Mouse (Mus musculus): ENCODE results near the gene Plac9a. TPM values are rescaled to one million over a fixed set of nuclear protein-coding genes. Genes with fewer than 3 reads are reported as not detected.
"Not testable (repeated sequence)": the region's sequence is repeated elsewhere in the genome, so short reads cannot be mapped to it uniquely, and the experiment has no call there.

Gene Plac9a
- total RNA-seq (2021) (1 to 10 TPM; 1.6 to 3.4 TPM), polyA plus RNA-seq (2012; rRNA removed) (4.1 and 7.6 TPM in 2 replicates)
- long read RNA-seq, transcript Plac9a-201 (4 exons, 1,555 nt) = major isoform, 14 of 15 reads
- long read RNA-seq, partial matches to known transcripts = 0 of 15 reads
- long read RNA-seq, other reads (novel, unspliced or antisense) = 0 of 15 reads

GRCm38 (mm10) chr14:25903000-25903399 lies at the start of gene Plac9a:
TSS of gene Plac9a (minus strand) at chr14:25903100.
- H3K4me1 ChIP-seq (ENCODE audit: control insufficient read depth, insufficient read depth, low read length); H3K36me3 ChIP-seq (ENCODE audit: control insufficient read depth, insufficient read depth, low read length); H3K4me3 ChIP-seq; DNase-seq; intact Hi-C loops (cut with DNase I); H3K27me3 ChIP-seq (ENCODE audit: control insufficient read depth, insufficient read depth, low read length); H3K9ac ChIP-seq (ENCODE audit: low read depth, low read length); H3K27ac ChIP-seq; H3K79me2 ChIP-seq (replicated peaks; ENCODE audit: control insufficient read depth, insufficient read depth, low read length): not testable (repeated sequence)
- WGBS = no CpG with 5 or more reads among the region's 10 CpGs

GRCm38 (mm10) chr14:25938004-25938403 lies 35.1 kb upstream of the Plac9a start, which contains the start of gene Cphx1:
TSS of gene Cphx1 (plus strand) at chr14:25938304.
- H3K79me2 ChIP-seq (replicated peaks; ENCODE audit: control insufficient read depth, insufficient read depth, low read length); DNase-seq; H3K36me3 ChIP-seq (ENCODE audit: control insufficient read depth, insufficient read depth, low read length); H3K9ac ChIP-seq (ENCODE audit: low read depth, low read length); H3K27me3 ChIP-seq (ENCODE audit: control insufficient read depth, insufficient read depth, low read length); H3K4me3 ChIP-seq; H3K4me1 ChIP-seq (ENCODE audit: control insufficient read depth, insufficient read depth, low read length); H3K27ac ChIP-seq; intact Hi-C loops (cut with DNase I): not testable (repeated sequence)
- WGBS = no CpG with 5 or more reads among the region's 8 CpGs

GRCm38 (mm10) chr14:25936867-25937630 lies 34.1 kb upstream of the Plac9a start:
- H3K79me2 ChIP-seq (replicated peaks; ENCODE audit: control insufficient read depth, insufficient read depth, low read length); intact Hi-C loops (cut with DNase I); H3K36me3 ChIP-seq (ENCODE audit: control insufficient read depth, insufficient read depth, low read length); H3K4me3 ChIP-seq; H3K27ac ChIP-seq; H3K4me1 ChIP-seq (ENCODE audit: control insufficient read depth, insufficient read depth, low read length); H3K9ac ChIP-seq (ENCODE audit: low read depth, low read length); DNase-seq; H3K27me3 ChIP-seq (ENCODE audit: control insufficient read depth, insufficient read depth, low read length): not testable (repeated sequence)
- no CpG with 5 or more reads among the region's 5 CpGs for WGBS

- H3K4me1 ChIP-seq (ENCODE audit: control insufficient read depth, insufficient read depth, low read length); H3K27me3 ChIP-seq (ENCODE audit: control insufficient read depth, insufficient read depth, low read length); intact Hi-C loops (cut with DNase I); H3K4me3 ChIP-seq; H3K36me3 ChIP-seq (ENCODE audit: control insufficient read depth, insufficient read depth, low read length); H3K9ac ChIP-seq (ENCODE audit: low read depth, low read length); H3K27ac ChIP-seq; DNase-seq; H3K79me2 ChIP-seq (replicated peaks; ENCODE audit: control insufficient read depth, insufficient read depth, low read length): not testable (repeated sequence)
- WGBS = no CpG with 5 or more reads among the region's 10 CpGs
Measured at GRCm38 (mm10) chr14:25927562-25927881, 24.6 kb upstream of the Plac9a start, which contains the start of gene Tmem254a. TSS of gene Tmem254a (minus strand) at chr14:25927672.

GRCm38 (mm10) chr14:25926814-25927561 lies 24.1 kb upstream of the Plac9a start:
- H3K36me3 ChIP-seq (ENCODE audit: control insufficient read depth, insufficient read depth, low read length); H3K4me1 ChIP-seq (ENCODE audit: control insufficient read depth, insufficient read depth, low read length); intact Hi-C loops (cut with DNase I); H3K79me2 ChIP-seq (replicated peaks; ENCODE audit: control insufficient read depth, insufficient read depth, low read length); H3K27me3 ChIP-seq (ENCODE audit: control insufficient read depth, insufficient read depth, low read length); H3K9ac ChIP-seq (ENCODE audit: low read depth, low read length); H3K4me3 ChIP-seq; DNase-seq; H3K27ac ChIP-seq: not testable (repeated sequence)
- WGBS = no CpG with 5 or more reads among the region's 44 CpGs

GRCm38 (mm10) chr14:25918427-25919170 lies 15.7 kb upstream of the Plac9a start:
- intact Hi-C loops (cut with DNase I) = not testable (repeated sequence)
- no CpG with 5 or more reads among the region's 5 CpGs for WGBS

GRCm38 (mm10) chr14:25908976-25909375 lies 6.1 kb upstream of the Plac9a start:
- DNase-seq; H3K4me1 ChIP-seq (ENCODE audit: control insufficient read depth, insufficient read depth, low read length); H3K27ac ChIP-seq; H3K36me3 ChIP-seq (ENCODE audit: control insufficient read depth, insufficient read depth, low read length); H3K27me3 ChIP-seq (ENCODE audit: control insufficient read depth, insufficient read depth, low read length); intact Hi-C loops (cut with DNase I); H3K9ac ChIP-seq (ENCODE audit: low read depth, low read length); H3K4me3 ChIP-seq; H3K79me2 ChIP-seq (replicated peaks; ENCODE audit: control insufficient read depth, insufficient read depth, low read length): not testable (repeated sequence)
- no CpG with 5 or more reads among the region's 8 CpGs for WGBS

More at GRCm38 (mm10) chr14:25918427-25919170, 15.7 kb upstream of the Plac9a start:
- not testable (repeated sequence) for DNase-seq; H3K4me3 ChIP-seq; H3K9ac ChIP-seq (ENCODE audit: low read depth, low read length); H3K4me1 ChIP-seq (ENCODE audit: control insufficient read depth, insufficient read depth, low read length); H3K27ac ChIP-seq; H3K36me3 ChIP-seq (ENCODE audit: control insufficient read depth, insufficient read depth, low read length); H3K27me3 ChIP-seq (ENCODE audit: control insufficient read depth, insufficient read depth, low read length); H3K79me2 ChIP-seq (replicated peaks; ENCODE audit: control insufficient read depth, insufficient read depth, low read length)

- H3K4me1 ChIP-seq (ENCODE audit: control insufficient read depth, insufficient read depth, low read length); H3K36me3 ChIP-seq (ENCODE audit: control insufficient read depth, insufficient read depth, low read length); intact Hi-C loops (cut with DNase I); H3K4me3 ChIP-seq; H3K27me3 ChIP-seq (ENCODE audit: control insufficient read depth, insufficient read depth, low read length); DNase-seq; H3K9ac ChIP-seq (ENCODE audit: low read depth, low read length); H3K79me2 ChIP-seq (replicated peaks; ENCODE audit: control insufficient read depth, insufficient read depth, low read length); H3K27ac ChIP-seq: not testable (repeated sequence)
- WGBS = no CpG with 5 or more reads among the region's 9 CpGs
Measured at GRCm38 (mm10) chr14:25907272-25907671, 4.4 kb upstream of the Plac9a start.

GRCm38 (mm10) chr14:25905243-25905642 lies 2.3 kb upstream of the Plac9a start:
- intact Hi-C loops (cut with DNase I); H3K36me3 ChIP-seq (ENCODE audit: control insufficient read depth, insufficient read depth, low read length); H3K9ac ChIP-seq (ENCODE audit: low read depth, low read length); H3K4me3 ChIP-seq; H3K27me3 ChIP-seq (ENCODE audit: control insufficient read depth, insufficient read depth, low read length); H3K27ac ChIP-seq; H3K4me1 ChIP-seq (ENCODE audit: control insufficient read depth, insufficient read depth, low read length); DNase-seq; H3K79me2 ChIP-seq (replicated peaks; ENCODE audit: control insufficient read depth, insufficient read depth, low read length): not testable (repeated sequence)
- 86% methylated on average over 1 of the region's 5 CpGs for WGBS

All from heart, adult 2 months (tissue).